Mouse (Mus musculus): Measurements from ENCODE around the gene Ubxn4. TPM values are rescaled to one million over a fixed set of nuclear protein-coding genes. Genes with fewer than 3 reads are reported as not detected.
A peak's percentile ranks its signal among the peaks of the same experiment; 100 is the strongest.
"Not testable (repeated sequence)": the region's sequence is repeated elsewhere in the genome, so short reads cannot be mapped to it uniquely, and the experiment has no call there.

Gene Ubxn4
- polyA plus RNA-seq, 1 experiment from 2014 or later, result 72.6 TPM

- Histone ChIP-seq H3K27ac (ENCODE audit: low read depth, low read length) (no peak overlapping the region), H3K4me3 (ENCODE audit: low read depth, low read length) (no peak overlapping the region), H3K4me1 (replicated peaks; ENCODE audit: control insufficient read depth, insufficient read depth, low read length) (no peaks in the 10 kb centered on the region), H3K4me2 (ENCODE audit: low read depth, low read length, severe bottlenecking) (no peak overlapping the region), H3K9ac (ENCODE audit: low read length) (no peak overlapping the region), H3K27me3 (ENCODE audit: control insufficient read depth, insufficient read depth, low read length) (no peaks in the 10 kb centered on the region), H3K36me3 (ENCODE audit: control insufficient read depth, insufficient read depth, low read length) (no peaks in the 10 kb centered on the region), H3K9me3 (ENCODE audit: control insufficient read depth, low read length) (no peaks in the 10 kb centered on the region)
- WGBS, result 85% methylated on average over 5 of the region's 5 CpGs
- DNase-seq (ENCODE audit: low spot score), result no peak
- no peak for ATAC-seq (replicated peaks; ENCODE audit: low FRiP score)
Measured at GRCm38 (mm10) chr1:128290295-128290694, 46.5 kb downstream of the Ubxn4 start.

GRCm38 (mm10) chr1:128293524-128293923, 49.8 kb downstream of the Ubxn4 start:
- Histone ChIP-seq H3K9ac (ENCODE audit: low read length) (no peak overlapping the region), H3K9me3 (ENCODE audit: control insufficient read depth, low read length) (no peaks in the 10 kb centered on the region), H3K4me3 (ENCODE audit: low read depth, low read length) (no peak overlapping the region), H3K4me1 (replicated peaks; ENCODE audit: control insufficient read depth, insufficient read depth, low read length) (no peaks in the 10 kb centered on the region), H3K36me3 (ENCODE audit: control insufficient read depth, insufficient read depth, low read length) (no peaks in the 10 kb centered on the region), H3K4me2 (ENCODE audit: low read depth, low read length, severe bottlenecking) (no peak overlapping the region), H3K27me3 (ENCODE audit: control insufficient read depth, insufficient read depth, low read length) (no peaks in the 10 kb centered on the region), H3K27ac (ENCODE audit: low read depth, low read length) (no peak overlapping the region)
- DNase-seq (ENCODE audit: low spot score) (no peak), ATAC-seq (replicated peaks; ENCODE audit: low FRiP score) (no peak)
- WGBS, result 95% methylated on average over 12 of the region's 12 CpGs

GRCm38 (mm10) chr1:128295296-128295695, 51.5 kb downstream of the Ubxn4 start:
- no peak for DNase-seq (ENCODE audit: low spot score)
- Histone ChIP-seq H3K9ac (ENCODE audit: low read length) (no peak overlapping the region), H3K27ac (ENCODE audit: low read depth, low read length) (no peak overlapping the region), H3K4me3 (ENCODE audit: low read depth, low read length) (no peak overlapping the region), H3K4me2 (ENCODE audit: low read depth, low read length, severe bottlenecking) (no peak overlapping the region), H3K4me1 (replicated peaks; ENCODE audit: control insufficient read depth, insufficient read depth, low read length) (no peaks in the 10 kb centered on the region), H3K27me3 (ENCODE audit: control insufficient read depth, insufficient read depth, low read length) (no peaks in the 10 kb centered on the region), H3K9me3 (ENCODE audit: control insufficient read depth, low read length) (no peaks in the 10 kb centered on the region), H3K36me3 (ENCODE audit: control insufficient read depth, insufficient read depth, low read length) (no peaks in the 10 kb centered on the region)
- 86% methylated on average over 8 of the region's 8 CpGs for WGBS
- no peak for ATAC-seq (replicated peaks; ENCODE audit: low FRiP score)

- no peaks in the 10 kb centered on the region for H3K27me3 ChIP-seq (ENCODE audit: control insufficient read depth, insufficient read depth, low read length)
- no peak for ATAC-seq (replicated peaks; ENCODE audit: low FRiP score)
Measured at GRCm38 (mm10) chr1:128295717-128296528, 52.2 kb downstream of the Ubxn4 start.

GRCm38 (mm10) chr1:128303900-128304299, 60.1 kb downstream of the Ubxn4 start:
- no peak overlapping the region for H3K4me3 ChIP-seq (ENCODE audit: low read depth, low read length)
- 91% methylated on average over 16 of the region's 16 CpGs for WGBS
- no peaks in the 10 kb centered on the region for H3K4me1 ChIP-seq (replicated peaks; ENCODE audit: control insufficient read depth, insufficient read depth, low read length)
- no peak overlapping the region for H3K27ac ChIP-seq (ENCODE audit: low read depth, low read length)
- ATAC-seq (replicated peaks; ENCODE audit: low FRiP score) (no peak), DNase-seq (ENCODE audit: low spot score) (no peak)
- H3K27me3 ChIP-seq (ENCODE audit: control insufficient read depth, insufficient read depth, low read length), result no peaks in the 10 kb centered on the region
- H3K4me2 ChIP-seq (ENCODE audit: low read depth, low read length, severe bottlenecking), result no peak overlapping the region
- H3K36me3 ChIP-seq (ENCODE audit: control insufficient read depth, insufficient read depth, low read length), result no peaks in the 10 kb centered on the region
- H3K9ac ChIP-seq (ENCODE audit: low read length), result no peak overlapping the region
- H3K9me3 ChIP-seq (ENCODE audit: control insufficient read depth, low read length), result no peaks in the 10 kb centered on the region

More at GRCm38 (mm10) chr1:128295717-128296528, 52.2 kb downstream of the Ubxn4 start:
- DNase-seq (ENCODE audit: low spot score), result no peak
- H3K4me3 ChIP-seq (ENCODE audit: low read depth, low read length), result no peak overlapping the region
- no peak overlapping the region for H3K9ac ChIP-seq (ENCODE audit: low read length)
- no peaks in the 10 kb centered on the region for H3K9me3 ChIP-seq (ENCODE audit: control insufficient read depth, low read length)
- WGBS, result 77% methylated on average over 5 of the region's 5 CpGs
- H3K36me3 ChIP-seq (ENCODE audit: control insufficient read depth, insufficient read depth, low read length), result no peaks in the 10 kb centered on the region
- H3K27ac ChIP-seq (ENCODE audit: low read depth, low read length), result no peak overlapping the region
- H3K4me2 ChIP-seq (ENCODE audit: low read depth, low read length, severe bottlenecking), result no peak overlapping the region
- no peaks in the 10 kb centered on the region for H3K4me1 ChIP-seq (replicated peaks; ENCODE audit: control insufficient read depth, insufficient read depth, low read length)

GRCm38 (mm10) chr1:128309043-128309442, 65.3 kb downstream of the Ubxn4 start:
- no peak overlapping the region for H3K9ac ChIP-seq (ENCODE audit: low read length)
- WGBS, result 74% methylated on average over 3 of the region's 3 CpGs
- DNase-seq (ENCODE audit: low spot score) (no peak), ATAC-seq (replicated peaks; ENCODE audit: low FRiP score) (no peak)
- no peaks in the 10 kb centered on the region for H3K27me3 ChIP-seq (ENCODE audit: control insufficient read depth, insufficient read depth, low read length)
- H3K4me3 ChIP-seq (ENCODE audit: low read depth, low read length), result no peak overlapping the region
- H3K27ac ChIP-seq (ENCODE audit: low read depth, low read length), result no peak overlapping the region
- H3K4me2 ChIP-seq (ENCODE audit: low read depth, low read length, severe bottlenecking), result no peak overlapping the region
- H3K9me3 ChIP-seq (ENCODE audit: control insufficient read depth, low read length), result no peaks in the 10 kb centered on the region
- H3K36me3 ChIP-seq (ENCODE audit: control insufficient read depth, insufficient read depth, low read length), result no peaks in the 10 kb centered on the region
- no peaks in the 10 kb centered on the region for H3K4me1 ChIP-seq (replicated peaks; ENCODE audit: control insufficient read depth, insufficient read depth, low read length)

GRCm38 (mm10) chr1:128314665-128315064, 70.9 kb downstream of the Ubxn4 start:
- Histone ChIP-seq H3K4me1 (replicated peaks; ENCODE audit: control insufficient read depth, insufficient read depth, low read length) (no peaks in the 10 kb centered on the region), H3K27ac (ENCODE audit: low read depth, low read length) (no peak overlapping the region), H3K27me3 (ENCODE audit: control insufficient read depth, insufficient read depth, low read length) (no peaks in the 10 kb centered on the region), H3K36me3 (ENCODE audit: control insufficient read depth, insufficient read depth, low read length) (no peaks in the 10 kb centered on the region), H3K9ac (ENCODE audit: low read length) (no peak overlapping the region), H3K4me3 (ENCODE audit: low read depth, low read length) (no peak overlapping the region), H3K9me3 (ENCODE audit: control insufficient read depth, low read length) (no peaks in the 10 kb centered on the region), H3K4me2 (ENCODE audit: low read depth, low read length, severe bottlenecking) (no peak overlapping the region)
- DNase-seq (ENCODE audit: low spot score) (no peak), ATAC-seq (replicated peaks; ENCODE audit: low FRiP score) (no peak)
- WGBS, result 78% methylated on average over 4 of the region's 4 CpGs

GRCm38 (mm10) chr1:128319266-128319665, 75.5 kb downstream of the Ubxn4 start:
- DNase-seq (ENCODE audit: low spot score), result peak; percentile 34
- not testable (repeated sequence) for H3K4me1 ChIP-seq (replicated peaks; ENCODE audit: control insufficient read depth, insufficient read depth, low read length); ATAC-seq (replicated peaks; ENCODE audit: low FRiP score)

More at GRCm38 (mm10) chr1:128319266-128319665, 75.5 kb downstream of the Ubxn4 start:
- not testable (repeated sequence) for H3K27me3 ChIP-seq (ENCODE audit: control insufficient read depth, insufficient read depth, low read length); H3K4me3 ChIP-seq (ENCODE audit: low read depth, low read length); H3K36me3 ChIP-seq (ENCODE audit: control insufficient read depth, insufficient read depth, low read length); H3K9me3 ChIP-seq (ENCODE audit: control insufficient read depth, low read length); H3K4me2 ChIP-seq (ENCODE audit: low read depth, low read length, severe bottlenecking); H3K27ac ChIP-seq (ENCODE audit: low read depth, low read length); H3K9ac ChIP-seq (ENCODE audit: low read length)
- WGBS, result 90% methylated on average over 6 of the region's 6 CpGs

All from forebrain, embryonic 11.5 days (tissue).